Mouse (Mus musculus) thymus, adult 2 months (tissue): Measurements from ENCODE around the gene Tspan5. TPM values are rescaled to one million over a fixed set of nuclear protein-coding genes. Genes with fewer than 3 reads are reported as not detected.

Source experiments
- DNase-seq: peaks from one replicate; pipeline ENCODE4 v3.0.0; 2021
- H3K27ac ChIP-seq: fragments of 200-500 bp; 2 replicates; pipeline ENCODE4 v1.5.1; 2012; ENCODE audit warnings: low read length, control low read depth; ENCODE audit not compliant: control insufficient read depth, insufficient read depth
- H3K27me3 ChIP-seq: fragments of 200-500 bp; 2 replicates; pipeline ENCODE4 v1.6.1; 2012; ENCODE audit warnings: mild to moderate bottlenecking, low read length, moderate library complexity, mixed read lengths; ENCODE audit not compliant: control insufficient read depth, insufficient read depth
- H3K36me3 ChIP-seq: fragments of 200-500 bp; 2 replicates; pipeline ENCODE4 v1.6.1; 2012; ENCODE audit warnings: mild to moderate bottlenecking, low read length, moderate library complexity; ENCODE audit not compliant: control insufficient read depth, insufficient read depth
- H3K4me1 ChIP-seq: fragments of 200-500 bp; replicated peaks from 2 replicates; pipeline ENCODE4 v1.6.1; 2012; ENCODE audit warnings: low read length; ENCODE audit not compliant: control insufficient read depth, insufficient read depth
- H3K4me3 ChIP-seq: fragments of 200-500 bp; 2 replicates; pipeline ENCODE4 v1.5.1; 2012; ENCODE audit warnings: mild to moderate bottlenecking, low read length, control low read depth, moderate library complexity; ENCODE audit not compliant: control insufficient read depth, insufficient read depth
- CTCF ChIP-seq: fragments of 200-500 bp; IDR thresholded peaks from 2 replicates; pipeline ENCODE4 v1.5.1; 2012; ENCODE audit warnings: mild to moderate bottlenecking, control low read depth, low read length, moderate library complexity, borderline replicate concordance; ENCODE audit not compliant: control insufficient read depth, poor library complexity, insufficient read depth; ENCODE audit errors: extremely low read depth
- POLR2A ChIP-seq: fragments of 200-500 bp; IDR thresholded peaks from 2 replicates; pipeline ENCODE4 v1.6.1; 2012; ENCODE audit warnings: mild to moderate bottlenecking, low read length, control low read depth, moderate library complexity; ENCODE audit not compliant: control insufficient read depth, poor library complexity, insufficient read depth; ENCODE audit errors: extremely low read depth
- WGBS: fragments of 180-500 bp; shearing (Covaris S2); methylation state at CpG from one replicate; pipeline ENCODE4 v1.1.7; 2018; 5-methylcytosine and 5-hydroxymethylcytosine counted together
- polyA plus RNA-seq: library from polyadenylated mRNA; depleted of rRNA; stranded (reverse); fragments of >200 nt; gene quantifications from 2 replicates; pipeline ENCODE4 v1.2.3, GENCODE M21; 2012

Gene Tspan5
- polyA plus RNA-seq, 1 experiment: 15.9 TPM

DNA sequence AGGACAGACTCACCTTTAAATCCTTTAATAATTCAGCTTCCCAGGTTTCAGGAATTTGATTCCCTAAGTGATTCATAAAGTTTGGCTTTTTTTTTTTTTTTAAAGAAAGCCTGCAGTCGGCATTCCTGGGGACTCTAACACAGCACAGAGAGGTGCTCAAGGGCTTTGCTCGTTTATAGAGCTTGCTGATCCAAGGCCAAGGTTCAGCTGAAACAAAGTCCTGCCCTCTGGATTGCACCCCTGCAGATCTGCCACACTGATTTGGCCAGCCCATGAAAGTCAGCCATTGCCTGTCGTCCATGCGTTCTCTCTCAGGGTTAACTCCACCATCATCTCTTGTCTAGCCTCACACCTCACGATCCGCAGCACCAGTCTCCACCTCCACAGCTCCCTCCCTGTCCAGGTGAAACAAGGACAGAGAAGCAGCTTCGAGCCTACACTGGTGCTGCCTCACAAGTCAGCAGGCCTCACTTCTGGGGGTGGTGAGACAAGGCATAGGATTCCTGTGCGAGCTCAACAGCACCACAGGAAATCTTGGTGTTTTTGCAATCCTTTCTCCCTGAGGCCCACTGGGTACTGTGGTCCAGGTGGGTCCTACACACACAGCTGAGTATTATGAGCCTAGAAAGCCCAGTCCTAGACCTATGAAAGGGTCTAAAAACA, 172.8 kb downstream of the Tspan5 start:
- Histone ChIP-seq H3K36me3 (no peaks in the 10 kb centered on the region), H3K27me3 (no peaks in the 10 kb centered on the region), H3K27ac (no peak overlapping the region), H3K4me3 (no peak overlapping the region), H3K4me1 (no peaks in the 10 kb centered on the region)
- DNase-seq: no peak
- WGBS: 90% methylated on average over 8 of the region's 8 CpGs
- no peak for TF ChIP-seq CTCF
- TF ChIP-seq POLR2A: no peak

DNA sequence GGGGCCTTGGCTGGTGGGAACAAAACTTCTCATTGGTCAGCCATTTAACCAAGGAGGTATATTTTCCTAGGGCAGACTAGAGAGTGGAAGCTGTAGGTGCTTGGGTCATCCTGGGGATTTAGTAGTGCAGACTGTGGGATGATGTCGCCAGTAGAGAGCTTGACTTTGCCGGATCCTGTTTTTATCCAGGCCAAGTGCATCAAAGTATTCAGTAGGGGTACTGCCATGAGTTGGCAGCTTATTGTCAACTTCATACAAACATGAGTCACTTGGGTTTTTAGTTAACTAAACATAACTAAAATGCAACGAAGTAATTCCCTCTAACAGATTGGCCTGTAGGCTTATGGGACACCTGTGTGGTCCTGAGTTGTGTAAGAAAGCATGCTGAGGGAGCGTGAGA, 174.6 kb downstream of the Tspan5 start:
- Histone ChIP-seq H3K36me3 (no peaks in the 10 kb centered on the region), H3K4me3 (no peak overlapping the region), H3K4me1 (no peaks in the 10 kb centered on the region), H3K27ac (no peak overlapping the region), H3K27me3 (no peaks in the 10 kb centered on the region)
- no peak for DNase-seq
- TF ChIP-seq POLR2A (no peak), CTCF (no peak)
- WGBS: 97% methylated on average over 4 of the region's 4 CpGs

- no peak for DNase-seq
- H3K4me1 ChIP-seq: no peaks in the 10 kb centered on the region
- TF ChIP-seq POLR2A (no peak), CTCF (no peak)
- no peak overlapping the region for H3K4me3 ChIP-seq
- no peak overlapping the region for H3K27ac ChIP-seq
- H3K36me3 ChIP-seq: no peaks in the 10 kb centered on the region
- H3K27me3 ChIP-seq: no peaks in the 10 kb centered on the region
- WGBS: 94% methylated on average over 4 of the region's 4 CpGs
Measured at GRCm38 (mm10) chr3:138917016-138917415, 175.0 kb downstream of the Tspan5 start.

DNA sequence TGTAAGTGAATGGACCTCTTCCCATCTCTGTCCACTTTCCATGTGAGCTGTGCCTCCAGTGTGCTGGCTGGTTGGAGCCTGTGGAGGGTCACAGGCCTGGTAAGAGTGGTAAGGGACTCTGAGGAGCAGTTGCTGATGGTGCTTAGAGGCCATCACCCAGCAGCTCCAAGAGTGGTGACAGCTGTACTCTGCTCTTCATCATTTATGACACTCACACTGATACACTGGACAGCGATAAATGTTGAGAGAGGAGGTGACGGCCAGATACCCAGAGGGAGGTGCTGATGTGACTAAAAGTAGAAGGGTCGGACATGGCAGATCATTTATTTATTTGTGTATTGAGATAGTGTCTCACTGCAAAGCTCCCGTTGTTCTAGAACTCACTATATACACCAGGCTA, 176.2 kb downstream of the Tspan5 start:
- Histone ChIP-seq H3K27ac (no peak overlapping the region), H3K36me3 (no peaks in the 10 kb centered on the region), H3K4me1 (no peaks in the 10 kb centered on the region), H3K4me3 (no peak overlapping the region), H3K27me3 (no peaks in the 10 kb centered on the region)
- no peak for TF ChIP-seq CTCF
- TF ChIP-seq POLR2A: no peak
- WGBS: 97% methylated on average over 4 of the region's 4 CpGs
- DNase-seq: no peak

- Histone ChIP-seq H3K36me3 (no peaks in the 10 kb centered on the region; the same call in 1 of the 2 replicates), H3K4me1 (no peaks in the 10 kb centered on the region), H3K27ac (no peak overlapping the region), H3K27me3 (no peaks in the 10 kb centered on the region), H3K4me3 (no peak overlapping the region)
- 95% methylated on average over 8 of the region's 8 CpGs for WGBS
- DNase-seq: no peak
- no peak for TF ChIP-seq CTCF
- TF ChIP-seq POLR2A: no peak
Measured at GRCm38 (mm10) chr3:138926161-138926560, 184.2 kb downstream of the Tspan5 start.

DNA sequence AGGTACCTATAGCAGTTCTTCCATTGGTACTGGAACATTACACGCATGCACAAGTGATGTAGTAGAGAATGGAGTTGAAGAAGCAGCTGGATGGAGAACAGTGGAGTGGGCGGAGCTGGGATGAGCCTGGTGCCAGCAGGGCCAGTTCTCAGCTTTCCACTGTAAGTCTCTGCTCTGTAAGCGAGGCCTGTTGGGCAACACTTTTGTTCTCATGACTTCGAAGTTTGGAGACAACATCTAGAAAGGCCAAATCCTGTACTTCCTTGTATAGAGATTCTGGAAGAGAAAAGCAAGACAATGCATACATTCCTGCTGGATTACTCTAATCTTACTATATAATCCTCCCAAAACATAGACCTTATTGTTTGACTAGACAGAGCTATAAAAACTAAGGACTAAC, 185.4 kb downstream of the Tspan5 start:
- H3K4me3 ChIP-seq: no peak overlapping the region
- TF ChIP-seq POLR2A (no peak), CTCF (no peak)
- 98% methylated on average over 4 of the region's 4 CpGs for WGBS
- no peaks in the 10 kb centered on the region for H3K27me3 ChIP-seq
- no peaks in the 10 kb centered on the region; the same call in 1 of the 2 replicates for H3K36me3 ChIP-seq
- no peak overlapping the region for H3K27ac ChIP-seq
- no peaks in the 10 kb centered on the region for H3K4me1 ChIP-seq
- no peak for DNase-seq

DNA sequence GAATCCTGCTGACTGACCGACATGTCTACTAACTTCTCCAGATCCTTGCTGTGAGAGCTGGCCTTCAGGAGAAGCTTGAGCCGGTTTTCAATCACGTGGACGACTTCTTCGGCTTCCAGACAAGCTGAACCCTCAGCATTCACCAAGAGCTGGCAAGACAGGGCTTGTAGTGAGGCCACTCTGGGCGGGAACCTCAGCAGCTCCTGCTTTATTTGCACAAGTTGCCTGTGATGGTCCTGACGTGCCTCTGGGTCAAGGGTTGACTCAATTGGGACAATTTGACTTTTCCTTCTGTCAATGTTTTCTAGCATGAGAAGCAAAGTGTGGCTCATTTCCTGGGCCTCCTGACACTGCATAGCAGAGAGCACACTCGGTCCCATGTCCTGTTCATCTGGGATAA, 194.8 kb downstream of the Tspan5 start:
- 96% methylated on average over 8 of the region's 8 CpGs for WGBS
- H3K36me3 ChIP-seq: peaks cover 20% of the 10 kb centered on the region
- H3K27me3 ChIP-seq: no peaks in the 10 kb centered on the region
- H3K4me1 ChIP-seq: no peaks in the 10 kb centered on the region
- no peak overlapping the region for H3K4me3 ChIP-seq
- H3K27ac ChIP-seq: no peak overlapping the region
- no peak for DNase-seq
- TF ChIP-seq POLR2A (no peak), CTCF (no peak)
